Mouse (Mus musculus) kidney, adult 2 months (tissue): ENCODE results near the gene Lmbrd2.

ENCODE experiments used
- CTCF ChIP-seq: fragments of 200-500 bp; conservative IDR thresholded peaks from 2 replicates; pipeline ENCODE4 v1.5.1; 2011; ENCODE audit warnings: low read depth, mild to moderate bottlenecking, control low read depth, low read length, moderate library complexity, mixed read lengths; ENCODE audit not compliant: insufficient read depth, insufficient read length
- POLR2A ChIP-seq: fragments of 200-500 bp; IDR thresholded peaks from one replicate; pipeline ENCODE4 v1.6.1; 2011; ENCODE audit warnings: low read depth, low read length, control low read depth

- TF ChIP-seq POLR2A (no peak), CTCF (no peak)
Measured at GRCm38 (mm10) chr15:9155325-9155724, 15.0 kb downstream of the Lmbrd2 start, which contains the start of gene Skp2.
